ENCODE assay signal across 10 mouse cellular contexts in the genomic region with DNA sequence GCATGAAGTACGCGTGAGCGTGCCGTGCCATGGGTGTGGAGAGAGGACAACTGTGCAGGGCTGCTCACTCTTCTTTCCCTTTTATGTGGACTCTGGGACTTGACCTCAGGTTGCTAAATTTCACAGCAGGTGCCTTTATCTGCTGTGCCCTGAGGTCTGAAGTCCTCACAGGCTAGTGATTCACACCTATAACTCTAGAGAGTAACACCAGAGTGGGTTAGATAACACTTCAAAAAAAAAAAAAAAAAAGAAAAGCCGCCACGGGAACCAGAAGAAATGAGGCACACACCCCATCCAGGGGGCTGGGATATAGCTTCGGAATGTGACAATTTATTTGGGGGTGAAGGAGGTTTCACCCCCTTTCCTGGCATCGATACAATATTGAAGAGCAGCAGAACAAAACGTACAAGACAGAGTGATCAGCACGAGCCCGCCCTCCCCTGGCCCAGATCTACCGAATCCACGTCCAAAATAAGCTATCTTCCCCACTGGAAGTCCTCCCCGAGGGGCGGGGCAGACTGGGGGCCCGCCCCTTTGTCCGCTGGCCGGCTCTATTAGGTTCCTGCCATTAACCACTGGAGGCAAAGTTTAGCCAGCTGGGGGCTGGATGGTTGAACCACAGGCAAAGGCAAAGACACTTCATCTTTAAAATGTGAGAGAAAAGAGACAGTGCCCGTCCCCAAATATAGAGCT. TPM values are rescaled to one million over a fixed set of nuclear protein-coding genes. Genes with fewer than 3 reads are reported as not detected.
A peak's percentile ranks its signal among the peaks of the same experiment; 100 is the strongest.
DNase-seq lines count a peak whose midpoint lies in the region; ATAC-seq and TF ChIP-seq lines count a peak whose summit lies in the region.
"Had no signal": no experiment of that assay in that cellular context is flagged by ENCODE, and none has a peak within 500 bp of the region (broad histone marks: within the 10 kb centered on the region; RNA-seq: fewer than 3 reads in every experiment).

No protein-coding gene starts in this region.

- H3K9ac ChIP-seq in kidney, embryonic 14.5 days (ENCODE audit: low read depth, low read length), result no peak overlapping the region
- no peak overlapping the region for H3K9ac ChIP-seq in liver, postnatal 0 days (replicated peaks)
- H3K9ac ChIP-seq: limb, embryonic 13.5 days had no signal

- DNase-seq in kidney, adult 18-20 months, result peak; percentile 46
- peak; percentile 39 for DNase-seq in NIH3T3 (ENCODE audit: low read depth)
- peak; percentile 69 for DNase-seq in gastrocnemius, adult 8-10 months (ENCODE audit: low spot score in 2 of 2)
- DNase-seq in liver, postnatal 0 days, result peak; percentile 37
- no peak for DNase-seq in Muller cell, postnatal 12 days (ENCODE audit: inconsistent ontology term)
- no peak for DNase-seq in thymus, postnatal 4 days
- DNase-seq in frontal cortex, postnatal 25 days (ENCODE audit: low spot score in 2 of 2), result no peak

- no peak for TF ChIP-seq CTCF in liver, postnatal 0 days (IDR thresholded peaks at IDR 0.05; ENCODE audit: low read depth)

- no peak for TF ChIP-seq EP300 in liver, postnatal 0 days (IDR thresholded peaks at IDR 0.05; ENCODE audit: low read depth)

- no peak overlapping the region for H3K27ac ChIP-seq in kidney, embryonic 14.5 days (ENCODE audit: low read depth, low read length)
- H3K27ac ChIP-seq in liver, postnatal 0 days (ENCODE audit: low read depth), result no peak overlapping the region
- H3K27ac ChIP-seq: limb, embryonic 13.5 days had no signal

- no peak overlapping the region for H3K4me3 ChIP-seq in kidney, embryonic 14.5 days (ENCODE audit: low read length)
- no peak overlapping the region for H3K4me3 ChIP-seq in liver, postnatal 0 days (ENCODE audit: low read depth, low read length)
- H3K4me3 ChIP-seq: limb, embryonic 13.5 days had no signal

- no peaks in the 10 kb centered on the region for H3K27me3 ChIP-seq in kidney, embryonic 14.5 days (ENCODE audit: control insufficient read depth, insufficient read depth, low read length)
- no peaks in the 10 kb centered on the region for H3K27me3 ChIP-seq in liver, postnatal 0 days (ENCODE audit: insufficient read depth, low read length)
- H3K27me3 ChIP-seq: limb, embryonic 13.5 days; Patski had no signal

- H3K4me2 ChIP-seq in kidney, embryonic 14.5 days (replicated peaks; ENCODE audit: low read depth, low read length), result no peak overlapping the region
- H3K4me2 ChIP-seq in liver, postnatal 0 days (ENCODE audit: low read depth, low read length), result no peak overlapping the region
- H3K4me2 ChIP-seq: limb, embryonic 13.5 days had no signal

- ATAC-seq in kidney, embryonic 14.5 days (ENCODE audit: low FRiP score, low TSS enrichment), result no peak
- ATAC-seq in liver, postnatal 0 days, result no peak
- ATAC-seq: Patski had no signal

- 68% methylated on average over 19 of the region's 19 CpGs for WGBS in kidney, embryonic 14.5 days
- 73% methylated on average over 19 of the region's 19 CpGs for whole genome bisulfite sequencing in liver, postnatal 0 days (ENCODE audit: insufficient replicate concordance)

- H3K36me3 ChIP-seq in kidney, embryonic 14.5 days (ENCODE audit: control insufficient read depth, insufficient read depth, low read length), result peaks cover 37% of the 10 kb centered on the region
- no peaks in the 10 kb centered on the region for H3K36me3 ChIP-seq in liver, postnatal 0 days (replicated peaks; ENCODE audit: insufficient read depth, low read length)

- H3K4me1 ChIP-seq in kidney, embryonic 14.5 days (ENCODE audit: control insufficient read depth, insufficient read depth, low read length), result peaks cover 21% of the 10 kb centered on the region
- H3K4me1 ChIP-seq in liver, postnatal 0 days (ENCODE audit: insufficient read depth), result peaks cover 2% of the 10 kb centered on the region; the same call in 1 of the 2 replicates

- H3K9me3 ChIP-seq in kidney, embryonic 14.5 days (ENCODE audit: control insufficient read depth, low read length), result no peaks in the 10 kb centered on the region
- H3K9me3 ChIP-seq in liver, postnatal 0 days (ENCODE audit: low read length), result no peaks in the 10 kb centered on the region

RNA-seq across cellular contexts. Expression of gene Npcd, which starts 10.3 kb away (rescaled TPM):
- polyA plus RNA-seq in kidney, embryonic 14.5 days (2014; fragmentation: Nextera tagmentation; extraction: Ambion mirVana), result 0.22 TPM in 1 of 2 replicates, not detected in the other
- total RNA-seq in gastrocnemius, adult 8-10 months (2022), result under 1 TPM in 2 of 4 experiments, not detected in 2; 0.32 to 0.47 TPM
- not detected in 2 replicates for polyA plus RNA-seq in liver, postnatal 0 days (2015; fragmentation: Nextera tagmentation; extraction: Ambion mirVana)

RNA-seq across cellular contexts. Expression of gene Cbx6, which starts 10.8 kb away (rescaled TPM):
- polyA plus RNA-seq in kidney, embryonic 14.5 days (2014; fragmentation: Nextera tagmentation; extraction: Ambion mirVana), result 22.4 and 28.6 TPM in 2 replicates
- 1 to 10 TPM; 6.1 to 8.5 (median 7.9) TPM for total RNA-seq in gastrocnemius, adult 8-10 months (2022)
- 3.9 and 4.4 TPM in 2 replicates for polyA plus RNA-seq in liver, postnatal 0 days (2015; fragmentation: Nextera tagmentation; extraction: Ambion mirVana)

RNA-seq across cellular contexts. Expression of gene Nptxr, which starts 19.2 kb away (rescaled TPM):
- 0.50 and 1.8 TPM in 2 replicates for polyA plus RNA-seq in kidney, embryonic 14.5 days (2014; fragmentation: Nextera tagmentation; extraction: Ambion mirVana)
- total RNA-seq in gastrocnemius, adult 8-10 months (2022), result under 1 TPM; 0.39 to 0.99 (median 0.64) TPM
- 0.09 and 0.13 TPM in 2 replicates for polyA plus RNA-seq in liver, postnatal 0 days (2015; fragmentation: Nextera tagmentation; extraction: Ambion mirVana)

RNA-seq across cellular contexts. Expression of gene Dnal4, which starts 46.1 kb away (rescaled TPM):
- 60.1 and 61.6 TPM in 2 replicates for polyA plus RNA-seq in kidney, embryonic 14.5 days (2014; fragmentation: Nextera tagmentation; extraction: Ambion mirVana)
- 1 to 10 TPM; 4.8 to 6.5 (median 5.2) TPM for total RNA-seq in gastrocnemius, adult 8-10 months (2022)
- polyA plus RNA-seq in liver, postnatal 0 days (2015; fragmentation: Nextera tagmentation; extraction: Ambion mirVana), result 9.7 and 10.2 TPM in 2 replicates

Comparison
In these comparisons a context has a peak if more than half of its experiments do, and no peak if none do; other contexts are left out.
1. DNase-seq: peak in kidney, adult 18-20 months (single experiment), NIH3T3 (single experiment), gastrocnemius, adult 8-10 months (2 of 2) and liver, postnatal 0 days (single experiment); none in Muller cell, postnatal 12 days (single experiment), thymus, postnatal 4 days (single experiment) and frontal cortex, postnatal 25 days (0 of 2).